Mouse (Mus musculus) common myeloid progenitor, adult 5-6 weeks (primary cell): Measurements from ENCODE around the gene Zfp810. TPM values are rescaled to one million over a fixed set of nuclear protein-coding genes. Genes with fewer than 3 reads are reported as not detected.

Experiments
- ATAC-seq: replicated peaks from 2 replicates; pipeline ENCODE4 v1.8.0; 2016; ENCODE audit warnings: low read depth, mild to moderate bottlenecking, moderate TSS enrichment, inconsistent platforms; ENCODE audit not compliant: poor library complexity, severe bottlenecking
- total RNA-seq: library from RNA; stranded (forward); fragments of 200-1000, 187-1606 nt; gene quantifications from 2 replicates; pipeline ENCODE4 v1.2.3, GENCODE M21; 2017

Zfp810 gene
- total RNA-seq, 1 experiment from 2014 or later = 13.1 TPM

DNA sequence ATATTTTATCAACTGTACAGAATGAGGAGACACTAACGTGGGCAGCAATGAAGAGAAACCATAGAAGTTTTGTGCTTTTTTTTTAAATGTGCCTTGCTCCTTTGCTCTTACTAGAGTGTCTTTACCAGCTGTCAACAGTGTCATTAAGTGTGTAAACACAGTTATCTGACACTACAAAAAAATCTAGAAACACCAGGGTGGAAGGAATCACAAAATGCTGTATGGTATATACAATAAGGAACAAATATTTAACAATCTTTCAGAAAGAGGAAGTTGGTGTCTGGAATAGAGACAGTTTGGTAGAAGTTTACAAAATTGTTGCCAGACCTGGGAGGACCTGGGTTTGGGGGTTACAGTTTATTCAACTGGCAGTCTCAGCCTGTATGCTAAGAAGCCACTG is 45.9 kb downstream of the Zfp810 start:
- ATAC-seq = peak; percentile 26; the same call in 1 of the 2 replicates

DNA sequence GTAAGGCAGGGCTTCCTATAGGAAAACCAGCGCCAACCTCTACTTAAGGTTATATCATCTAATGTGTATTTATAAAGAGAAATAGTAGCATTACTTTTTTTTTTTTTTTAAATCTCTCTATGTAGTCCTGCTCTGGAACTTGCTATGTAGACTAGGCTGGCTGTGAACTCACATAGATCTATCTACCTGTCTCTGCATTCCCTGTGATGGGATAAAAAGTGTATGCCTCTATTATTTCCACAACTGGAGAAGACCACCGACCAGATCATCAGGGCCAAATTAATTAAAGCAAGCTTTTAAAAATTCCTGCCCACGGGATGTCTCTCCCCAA is 47.4 kb downstream of the Zfp810 start:
- no peak for ATAC-seq

DNA sequence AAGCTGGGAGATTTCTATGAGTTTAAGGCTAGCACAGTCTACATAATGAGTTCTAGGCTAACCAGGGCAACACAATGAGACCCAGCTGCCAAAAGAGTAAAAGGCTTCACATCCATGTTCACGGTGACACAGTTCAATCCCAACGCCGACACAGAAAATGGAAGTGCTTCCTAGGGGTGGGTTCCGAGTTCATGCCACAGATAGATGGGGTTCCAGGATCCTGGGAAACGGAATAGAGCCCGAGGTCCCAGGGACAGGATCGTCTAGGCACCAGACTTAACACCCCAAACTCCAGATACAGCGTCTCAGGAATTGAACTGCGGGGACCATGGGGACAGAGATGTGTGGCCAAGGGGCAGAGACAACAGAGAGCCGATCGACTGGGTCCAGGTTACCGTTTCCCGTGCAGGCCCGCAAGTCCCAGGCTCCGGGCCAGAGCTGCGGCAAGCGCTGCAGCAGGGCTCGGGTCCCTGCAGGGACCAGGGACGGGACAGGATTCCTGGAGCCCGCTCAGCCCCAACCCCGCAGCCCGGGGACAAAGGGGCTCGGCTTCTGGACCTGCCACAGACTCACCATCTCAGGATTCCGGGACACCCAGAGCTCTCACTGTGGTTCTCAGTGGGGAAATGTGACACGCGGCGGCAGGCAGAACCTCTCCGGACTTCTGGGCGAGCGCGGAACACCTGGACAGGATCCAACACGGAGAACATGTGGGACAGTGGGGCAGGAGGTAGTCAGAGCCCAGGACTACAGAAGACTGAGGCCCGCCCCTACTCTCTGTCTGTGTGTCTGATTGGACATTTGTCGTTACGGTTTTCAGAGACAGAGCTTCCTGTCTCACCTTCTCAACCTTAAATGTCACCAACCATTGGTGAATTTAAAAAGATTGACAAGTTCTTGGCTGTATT is 48.0 kb downstream of the Zfp810 start, which contains the start of gene Zfp599:
Zfp599 (minus strand) TSS at position 712 of the 908 bp plus-strand sequence.
- peak; percentile 95 for ATAC-seq

DNA sequence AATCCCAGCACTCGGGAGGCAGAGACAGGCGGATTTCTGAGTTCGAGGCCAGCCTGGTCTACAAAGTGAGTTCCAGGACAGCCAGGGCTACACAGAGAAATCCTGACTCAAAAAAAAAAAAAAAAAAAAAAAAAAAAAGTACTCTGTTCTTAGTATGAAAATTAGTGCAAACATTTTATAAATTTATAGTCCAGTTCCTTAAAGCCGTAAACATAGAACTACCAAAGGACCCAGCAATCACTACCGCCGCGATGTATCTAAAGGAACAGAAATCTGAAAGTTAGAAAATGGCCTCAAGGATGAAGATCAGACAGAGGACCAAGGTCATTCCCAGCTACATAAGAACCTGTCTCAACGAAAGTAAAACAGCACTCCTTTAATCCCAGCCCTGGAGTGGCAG is 48.7 kb downstream of the Zfp810 start:
- ATAC-seq = no peak

DNA sequence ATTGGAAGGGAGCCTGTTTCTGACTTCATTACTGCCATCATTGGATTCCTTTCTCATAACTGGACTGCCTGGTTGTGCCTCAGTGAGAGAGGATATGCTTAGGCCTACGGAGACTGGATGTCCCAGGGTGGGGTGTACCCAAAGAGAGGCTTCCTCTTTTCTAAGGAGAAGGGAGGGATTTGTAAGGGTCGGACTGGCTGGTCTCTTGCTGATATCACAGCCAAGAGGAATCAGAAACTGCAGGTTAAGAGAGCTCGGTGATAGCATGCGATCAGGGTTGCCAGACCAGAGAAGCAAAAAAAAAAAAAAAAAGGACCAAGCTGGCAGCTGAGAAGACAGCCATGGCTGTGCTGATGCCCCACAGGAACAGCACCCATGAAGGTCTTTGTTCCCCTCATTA is 50.9 kb downstream of the Zfp810 start:
- no peak for ATAC-seq

DNA sequence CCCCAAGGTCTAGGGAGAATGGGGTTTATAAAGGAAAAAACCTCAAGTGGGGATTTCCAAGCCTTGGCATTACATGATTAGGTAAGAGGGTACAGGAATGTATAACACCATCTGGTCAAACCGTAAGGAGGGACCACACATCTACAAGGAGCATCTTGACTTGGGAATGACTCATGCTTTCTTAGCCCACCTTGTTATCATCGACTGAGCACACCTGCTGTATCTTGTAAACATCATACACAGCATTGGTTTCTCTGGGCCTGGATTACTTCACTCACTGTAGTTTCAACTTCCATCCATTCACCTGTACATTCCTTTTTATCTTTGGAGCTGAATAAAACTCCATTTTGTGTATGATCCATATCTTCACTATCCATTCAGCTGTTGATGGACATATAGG is 63.2 kb downstream of the Zfp810 start:
- no peak for ATAC-seq

DNA sequence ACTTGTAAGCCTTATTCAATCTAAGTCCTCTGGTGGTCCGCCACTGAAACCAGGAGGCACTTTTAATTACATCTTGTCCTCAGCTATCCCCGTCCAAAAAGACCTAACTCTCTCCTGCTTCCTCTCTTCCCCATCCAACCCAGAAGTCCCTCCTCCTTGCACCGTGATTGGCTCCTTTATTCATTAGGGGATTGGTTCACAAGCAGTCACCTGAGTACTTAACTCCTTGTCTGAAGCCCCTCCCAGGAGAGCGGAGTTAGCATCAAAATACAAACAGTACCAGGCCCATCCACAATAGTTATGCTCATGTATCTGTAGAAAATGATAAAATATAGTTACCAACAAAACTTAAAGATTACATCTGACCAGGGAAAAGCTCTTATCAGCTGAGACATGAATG is 67.4 kb downstream of the Zfp810 start:
- ATAC-seq = no peak

DNA sequence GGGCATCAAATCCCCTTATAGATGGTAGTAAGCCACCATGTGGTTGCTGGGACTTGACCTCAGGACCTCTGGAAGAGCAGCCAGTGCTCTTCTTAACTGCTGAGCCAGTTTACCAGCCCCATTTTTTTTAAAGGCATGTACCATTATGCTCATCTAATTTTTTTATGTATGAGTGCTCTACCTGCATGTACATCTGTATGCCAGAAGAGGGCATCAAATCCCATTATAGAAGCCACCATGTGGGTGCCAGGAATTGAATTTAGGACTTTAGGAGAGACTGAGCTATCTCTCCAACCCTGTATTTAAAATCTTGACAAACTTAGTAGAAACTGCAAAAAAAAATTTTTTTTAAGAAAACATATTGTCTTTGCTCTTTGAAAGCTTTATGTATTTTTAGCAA is 76.9 kb downstream of the Zfp810 start:
- ATAC-seq = no peak

DNA sequence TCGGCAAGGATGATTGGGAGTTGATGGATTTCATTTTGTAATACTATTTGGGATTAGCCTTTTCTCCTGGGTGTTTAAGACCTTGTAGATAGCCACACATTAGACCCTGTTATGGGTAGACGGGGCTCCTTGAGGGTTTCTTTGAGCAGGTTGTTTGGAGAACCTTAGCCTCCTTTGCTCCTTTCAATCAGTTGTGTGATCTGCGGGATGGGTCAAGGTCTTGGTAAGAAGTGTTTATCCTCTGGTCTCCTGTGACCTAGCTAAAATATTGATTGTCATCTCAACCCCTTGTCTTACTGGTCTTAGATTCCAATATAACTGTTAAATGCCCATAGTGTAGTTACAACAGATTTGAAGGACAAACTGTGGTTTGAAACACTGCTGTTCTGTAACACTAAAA is 77.4 kb downstream of the Zfp810 start:
- no peak for ATAC-seq

DNA sequence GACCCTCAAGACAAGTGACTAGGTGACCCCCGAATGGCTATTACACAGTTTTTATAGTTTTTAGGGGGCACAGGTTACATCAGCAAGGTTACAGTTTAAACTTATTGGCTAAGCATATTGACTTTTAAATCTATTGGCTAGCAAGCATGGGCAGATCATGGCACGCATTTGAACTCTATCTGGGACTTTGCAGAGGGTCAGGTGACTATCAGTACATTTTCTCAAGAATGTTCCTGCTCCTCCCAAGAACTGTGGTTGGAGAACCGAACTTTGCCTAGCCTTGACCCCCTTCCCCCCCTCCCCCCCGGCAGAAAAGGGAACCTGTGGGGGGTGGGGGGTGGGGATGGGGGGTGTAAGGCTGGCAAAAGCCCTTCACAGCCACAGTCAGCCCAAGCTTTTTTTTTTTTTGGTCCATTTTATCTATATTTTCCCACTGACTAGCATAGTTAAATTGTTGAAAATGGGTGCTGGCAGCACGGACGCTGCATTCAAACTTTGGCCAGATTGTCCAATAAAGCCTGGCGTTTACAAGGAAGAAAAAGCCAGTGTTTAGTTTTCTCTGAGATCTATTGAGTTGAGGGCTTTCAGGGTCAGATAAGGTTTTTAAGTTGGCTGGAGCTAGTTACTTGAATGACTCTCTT is 77.9 kb downstream of the Zfp810 start:
- no peak for ATAC-seq

DNA sequence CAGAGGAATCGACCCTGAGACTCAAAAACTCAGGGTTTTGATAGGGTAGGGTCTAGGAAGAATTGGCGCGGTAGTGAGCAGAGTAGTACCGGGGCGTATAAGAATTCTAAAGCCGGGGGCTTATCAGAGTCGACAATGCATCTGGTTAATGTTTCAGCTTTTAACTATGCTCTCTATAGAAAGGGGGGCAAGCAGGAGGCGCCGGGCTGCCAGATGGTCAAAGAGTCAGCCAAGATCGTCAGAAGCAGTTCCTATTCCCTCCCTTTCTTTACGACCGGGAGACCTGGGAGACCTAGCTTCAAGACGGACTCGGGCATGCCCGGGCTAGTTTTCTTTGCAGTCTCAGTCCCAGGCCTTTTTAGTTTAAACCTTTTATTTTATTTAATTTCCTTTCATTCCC is 80.6 kb downstream of the Zfp810 start:
- no peak for ATAC-seq

Other genes with a start within 250 kb of the Zfp810 start
- gene Gm49318, start 236.4 kb downstream of the Zfp810 start, total RNA-seq = not detected in 2 replicates
- 5.7 and 7.9 TPM in 2 replicates for gene Zfp653, start 236.3 kb downstream of the Zfp810 start, total RNA-seq
- gene Ecsit, start 222.2 kb downstream of the Zfp810 start, total RNA-seq = 16.6 and 23.6 TPM in 2 replicates
- gene Cnn1, start 208.4 kb downstream of the Zfp810 start, total RNA-seq = not detected in 2 replicates
- 35.3 and 38.1 TPM in 2 replicates for gene Elof1, start 190.5 kb downstream of the Zfp810 start, total RNA-seq
- 1.4 and 3.8 TPM in 2 replicates for gene Acp5, start 171.9 kb downstream of the Zfp810 start, total RNA-seq
- 16.3 and 34.4 TPM in 2 replicates for gene Pigyl, start 150.8 kb downstream of the Zfp810 start, total RNA-seq
- gene Zfp872, start 119.6 kb downstream of the Zfp810 start, total RNA-seq = not detected in 2 replicates
- 38.4 and 41.9 TPM in 2 replicates for gene Zfp809, start 81.9 kb downstream of the Zfp810 start, total RNA-seq
- 10.6 and 14.0 TPM in 2 replicates for gene Zfp599, start 47.8 kb downstream of the Zfp810 start, total RNA-seq
- 49.2 and 53.5 TPM in 2 replicates for gene Anln, start 81.5 kb upstream of the Zfp810 start, total RNA-seq
- gene 9530077C05Rik, start 103.9 kb upstream of the Zfp810 start, total RNA-seq = 5.2 and 11.0 TPM in 2 replicates
- gene Gm17545, start 146.6 kb upstream of the Zfp810 start, total RNA-seq = not detected in 2 replicates
- 182 and 193 TPM in 2 replicates for gene Rp9, start 162.1 kb upstream of the Zfp810 start, total RNA-seq
- gene Bbs9, start 168.1 kb upstream of the Zfp810 start, total RNA-seq = 16.9 and 20.0 TPM in 2 replicates